In genomic region chr17:64765286-64765685, GRCm38 (mm10) we compare ENCODE assay signal across 14 mouse cellular contexts.
DNase-seq lines count a peak whose midpoint lies in the region; ATAC-seq and TF ChIP-seq lines count a peak whose summit lies in the region.
"Had no signal": no experiment of that assay in that cellular context is flagged by ENCODE, and none has a peak within 500 bp of the region (broad histone marks: within the 10 kb centered on the region; RNA-seq: fewer than 3 reads in every experiment).

No protein-coding gene starts in this region.

- peak; percentile 50 for ATAC-seq in intestine, embryonic 16.5 days
- ATAC-seq in intestine, embryonic 15.5 days = no peak
- ATAC-seq in midbrain, postnatal 0 days (ENCODE audit: low FRiP score) = no peak
- no peak; the same call in 1 of the 2 replicates for ATAC-seq in stomach, postnatal 0 days (ENCODE audit: low FRiP score, low TSS enrichment)
- ATAC-seq: forebrain, postnatal 0 days; liver, postnatal 0 days had no signal

- TF ChIP-seq CTCF in midbrain, postnatal 0 days (IDR thresholded peaks at IDR 0.05) = no peak
- TF ChIP-seq CTCF in stomach, postnatal 0 days (IDR thresholded peaks at IDR 0.05; ENCODE audit: low read depth) = peak; percentile 20; the same call in 1 of the 2 replicates

- no peak overlapping the region for H3K4me2 ChIP-seq in intestine, embryonic 16.5 days (ENCODE audit: low read depth, low read length)
- no peak overlapping the region for H3K4me2 ChIP-seq in intestine, embryonic 15.5 days (replicated peaks)
- H3K4me2 ChIP-seq in midbrain, postnatal 0 days (ENCODE audit: low read depth, low read length, poor library complexity, severe bottlenecking) = no peak overlapping the region
- H3K4me2 ChIP-seq in stomach, postnatal 0 days (replicated peaks; ENCODE audit: low read depth) = no peak overlapping the region
- H3K4me2 ChIP-seq: heart, embryonic 12.5 days; hindbrain, embryonic 13.5 days; midbrain, embryonic 12.5 days had no signal

- H3K36me3 ChIP-seq in intestine, embryonic 16.5 days (ENCODE audit: control insufficient read depth, insufficient read depth, low read length) = no peaks in the 10 kb centered on the region
- H3K36me3 ChIP-seq in intestine, embryonic 15.5 days = no peaks in the 10 kb centered on the region
- H3K36me3 ChIP-seq in midbrain, postnatal 0 days (ENCODE audit: insufficient read depth, low read length) = no peaks in the 10 kb centered on the region
- no peaks in the 10 kb centered on the region for H3K36me3 ChIP-seq in midbrain, embryonic 10.5 days
- H3K36me3 ChIP-seq in stomach, postnatal 0 days (ENCODE audit: control insufficient read depth, insufficient read depth, low read length) = no peaks in the 10 kb centered on the region
- H3K36me3 ChIP-seq: heart, embryonic 12.5 days; hindbrain, embryonic 13.5 days; midbrain, embryonic 12.5 days had no signal

- no peaks in the 10 kb centered on the region for H3K9me3 ChIP-seq in intestine, embryonic 16.5 days (ENCODE audit: control insufficient read depth, low read length)
- H3K9me3 ChIP-seq in intestine, embryonic 15.5 days = no peaks in the 10 kb centered on the region
- no peaks in the 10 kb centered on the region for H3K9me3 ChIP-seq in midbrain, postnatal 0 days (ENCODE audit: low read length)
- H3K9me3 ChIP-seq in midbrain, embryonic 10.5 days (replicated peaks) = no peaks in the 10 kb centered on the region
- H3K9me3 ChIP-seq in stomach, postnatal 0 days (ENCODE audit: control insufficient read depth, low read length) = no peaks in the 10 kb centered on the region
- H3K9me3 ChIP-seq: heart, embryonic 12.5 days; hindbrain, embryonic 13.5 days; midbrain, embryonic 12.5 days had no signal

- peak; percentile 31 for DNase-seq in cerebellum, adult 11-12 months
- DNase-seq in cerebellum, adult 11 months = no peak
- DNase-seq in midbrain, postnatal 0 days (ENCODE audit: low spot score) = peak; percentile 40
- no peak for DNase-seq in midbrain, embryonic 10.5 days (ENCODE audit: low spot score)
- DNase-seq in stomach, postnatal 0 days (ENCODE audit: low spot score) = no peak
- no peak for DNase-seq in adrenal gland, adult (ENCODE audit: inconsistent age in 2 of 2, low spot score in 1 of 2)
- DNase-seq: forebrain, postnatal 0 days; liver, postnatal 0 days; thymus, postnatal 25 days had no signal

- TF ChIP-seq EP300 in stomach, postnatal 0 days (optimal IDR thresholded peaks at IDR 0.05) = no peak

- no peak overlapping the region for H3K4me3 ChIP-seq in intestine, embryonic 16.5 days (ENCODE audit: low read length)
- no peak overlapping the region for H3K4me3 ChIP-seq in intestine, embryonic 15.5 days (replicated peaks)
- no peak overlapping the region for H3K4me3 ChIP-seq in midbrain, postnatal 0 days (ENCODE audit: low read depth, low read length)
- no peak overlapping the region for H3K4me3 ChIP-seq in midbrain, embryonic 10.5 days
- no peak overlapping the region for H3K4me3 ChIP-seq in stomach, postnatal 0 days (ENCODE audit: low read depth, low read length)
- H3K4me3 ChIP-seq: heart, embryonic 12.5 days; hindbrain, embryonic 13.5 days; midbrain, embryonic 12.5 days had no signal

- no peaks in the 10 kb centered on the region for H3K27me3 ChIP-seq in intestine, embryonic 16.5 days (replicated peaks; ENCODE audit: control insufficient read depth, insufficient read depth, low read length)
- H3K27me3 ChIP-seq in intestine, embryonic 15.5 days (replicated peaks) = no peaks in the 10 kb centered on the region
- H3K27me3 ChIP-seq in midbrain, postnatal 0 days (ENCODE audit: insufficient read depth, low read length) = no peaks in the 10 kb centered on the region
- no peaks in the 10 kb centered on the region for H3K27me3 ChIP-seq in midbrain, embryonic 10.5 days (ENCODE audit: low read depth, poor library complexity, severe bottlenecking)
- H3K27me3 ChIP-seq in stomach, postnatal 0 days (ENCODE audit: control insufficient read depth, insufficient read depth, low read length) = no peaks in the 10 kb centered on the region
- H3K27me3 ChIP-seq: heart, embryonic 12.5 days; hindbrain, embryonic 13.5 days; midbrain, embryonic 12.5 days had no signal

- no peak overlapping the region for H3K9ac ChIP-seq in intestine, embryonic 16.5 days (ENCODE audit: low read depth, low read length)
- H3K9ac ChIP-seq in intestine, embryonic 15.5 days = no peak overlapping the region
- no peak overlapping the region for H3K9ac ChIP-seq in midbrain, postnatal 0 days (replicated peaks; ENCODE audit: low read length, poor library complexity, severe bottlenecking)
- no peak overlapping the region for H3K9ac ChIP-seq in stomach, postnatal 0 days (ENCODE audit: low read length)
- H3K9ac ChIP-seq: forebrain, postnatal 0 days; heart, embryonic 12.5 days; hindbrain, embryonic 13.5 days; liver, postnatal 0 days; midbrain, embryonic 12.5 days had no signal

- no peak overlapping the region for H3K27ac ChIP-seq in intestine, embryonic 16.5 days (ENCODE audit: low read length)
- no peak overlapping the region for H3K27ac ChIP-seq in intestine, embryonic 15.5 days
- no peak overlapping the region for H3K27ac ChIP-seq in midbrain, postnatal 0 days (ENCODE audit: low read depth, low read length)
- no peak overlapping the region for H3K27ac ChIP-seq in midbrain, embryonic 10.5 days (replicated peaks)
- no peak overlapping the region for H3K27ac ChIP-seq in stomach, postnatal 0 days (replicated peaks)
- H3K27ac ChIP-seq: hindbrain, embryonic 13.5 days; midbrain, embryonic 12.5 days had no signal

- H3K4me1 ChIP-seq in intestine, embryonic 16.5 days (ENCODE audit: control insufficient read depth, insufficient read depth, low read length) = no peaks in the 10 kb centered on the region
- no peaks in the 10 kb centered on the region for H3K4me1 ChIP-seq in intestine, embryonic 15.5 days (replicated peaks)
- 0 out of 2 replicates have a peak, but pooled peaks cover 2% of the 10 kb centered on the region for H3K4me1 ChIP-seq in midbrain, postnatal 0 days (ENCODE audit: insufficient read depth, low read length)
- peaks cover 4% of the 10 kb centered on the region; the same call in 1 of the 2 replicates for H3K4me1 ChIP-seq in midbrain, embryonic 10.5 days
- H3K4me1 ChIP-seq in stomach, postnatal 0 days (replicated peaks; ENCODE audit: control insufficient read depth, insufficient read depth) = no peaks in the 10 kb centered on the region
- H3K4me1 ChIP-seq: heart, embryonic 12.5 days; midbrain, embryonic 12.5 days had no signal

- 38% methylated on average over 9 of the region's 9 CpGs for WGBS in intestine, embryonic 16.5 days
- WGBS in intestine, embryonic 15.5 days = 30% methylated on average over 9 of the region's 9 CpGs
- 55% methylated on average over 9 of the region's 9 CpGs for WGBS in midbrain, postnatal 0 days
- 65% methylated on average over 9 of the region's 9 CpGs for WGBS in midbrain, embryonic 10.5 days
- WGBS in stomach, postnatal 0 days = 35% methylated on average over 9 of the region's 9 CpGs

Comparison
In these comparisons a context has a peak if more than half of its experiments do, and no peak if none do; other contexts are left out.
1. DNase-seq: peak in cerebellum, adult 11-12 months (single experiment) and midbrain, postnatal 0 days (single experiment); none in cerebellum, adult 11 months (single experiment), midbrain, embryonic 10.5 days (single experiment), stomach, postnatal 0 days (single experiment) and adrenal gland, adult (0 of 2).